Mouse (Mus musculus) layer of hippocampus, adult 2 months (tissue): ENCODE measurements around the gene Tex33. TPM values are rescaled to one million over a fixed set of nuclear protein-coding genes. Genes with fewer than 3 reads are reported as not detected.

Experiments
- DNase-seq, 2 experiments: peaks; one replicate each; pipeline ENCODE4 v3.0.0; 2022; ENCODE audit warnings: low spot score in 2 of 2
- H3K27ac ChIP-seq: fragments of 200-600 bp; 2 replicates; pipeline ENCODE4 v1.8.1; 2022
- H3K4me3 ChIP-seq: fragments of 200-600 bp; 2 replicates; pipeline ENCODE4 v1.8.1; 2022; ENCODE audit warnings: mild to moderate bottlenecking
- CTCF ChIP-seq: fragments of 200-600 bp; conservative IDR thresholded peaks from 2 replicates; pipeline ENCODE4 v1.8.1; 2022; ENCODE audit warnings: antibody characterized with exemption, mild to moderate bottlenecking, moderate library complexity
- total RNA-seq, 2 experiments: library from RNA; stranded (reverse); gene quantifications; 2 replicates each; pipeline ENCODE4 v1.2.3; 2021

Tex33 gene
- total RNA-seq, 2 experiments from 2014 or later, result not detected

- Histone ChIP-seq H3K27ac (peak overlapping the region; percentile 55), H3K4me3 (no peak overlapping the region)
- DNase-seq, result no peak
- TF ChIP-seq CTCF, result no peak
Observed at GRCm38 (mm10) chr15:78382115-78382514, 13.6 kb downstream of the Tex33 start.

GRCm38 (mm10) chr15:78380741-78381140, 15.0 kb downstream of the Tex33 start:
- H3K27ac ChIP-seq, result peak overlapping the region; percentile 84
- H3K4me3 ChIP-seq, result no peak overlapping the region
- TF ChIP-seq CTCF, result no peak
- peak; percentile 65 to 69 for DNase-seq

- no peak for TF ChIP-seq CTCF
- H3K27ac ChIP-seq, result peak overlapping the region; percentile 84
- H3K4me3 ChIP-seq, result no peak overlapping the region
- no peak for DNase-seq
Observed at GRCm38 (mm10) chr15:78380208-78380607, 15.5 kb downstream of the Tex33 start.

GRCm38 (mm10) chr15:78378556-78378955, 17.2 kb downstream of the Tex33 start:
- Histone ChIP-seq H3K4me3 (no peak overlapping the region), H3K27ac (no peak overlapping the region)
- TF ChIP-seq CTCF, result no peak
- DNase-seq, result no peak

- Histone ChIP-seq H3K27ac (no peak overlapping the region), H3K4me3 (no peak overlapping the region)
- no peak for DNase-seq
- no peak for TF ChIP-seq CTCF
Observed at GRCm38 (mm10) chr15:78377859-78378258, 17.9 kb downstream of the Tex33 start.

GRCm38 (mm10) chr15:78374204-78374603, 21.5 kb downstream of the Tex33 start:
- no peak overlapping the region for H3K27ac ChIP-seq
- TF ChIP-seq CTCF, result no peak
- no peak overlapping the region for H3K4me3 ChIP-seq
- no peak for DNase-seq

- Histone ChIP-seq H3K27ac (no peak overlapping the region), H3K4me3 (no peak overlapping the region)
- DNase-seq, result no peak
- TF ChIP-seq CTCF, result no peak
Observed at GRCm38 (mm10) chr15:78372796-78373195, 22.9 kb downstream of the Tex33 start.

GRCm38 (mm10) chr15:78369641-78370040, 26.1 kb downstream of the Tex33 start:
- Histone ChIP-seq H3K4me3 (no peak overlapping the region), H3K27ac (peak overlapping the region; percentile 54)
- TF ChIP-seq CTCF, result no peak
- peak; percentile 20 to 54 for DNase-seq

- Histone ChIP-seq H3K4me3 (no peak overlapping the region), H3K27ac (peak overlapping the region; percentile 54)
- TF ChIP-seq CTCF, result peak; percentile 97
- peak; percentile 26 to 54 for DNase-seq
Observed at GRCm38 (mm10) chr15:78368926-78369346, 26.8 kb downstream of the Tex33 start.

- Histone ChIP-seq H3K4me3 (no peak overlapping the region), H3K27ac (no peak overlapping the region)
- no peak for DNase-seq
- TF ChIP-seq CTCF, result no peak
Observed at GRCm38 (mm10) chr15:78367811-78368210, 27.9 kb downstream of the Tex33 start.

- TF ChIP-seq CTCF, result no peak
- no peak for DNase-seq
- Histone ChIP-seq H3K27ac (no peak overlapping the region), H3K4me3 (no peak overlapping the region)
Observed at GRCm38 (mm10) chr15:78366875-78367274, 28.8 kb downstream of the Tex33 start.

GRCm38 (mm10) chr15:78365916-78366315, 29.8 kb downstream of the Tex33 start:
- no peak for DNase-seq
- TF ChIP-seq CTCF, result no peak
- Histone ChIP-seq H3K27ac (no peak overlapping the region), H3K4me3 (no peak overlapping the region)

- no peak overlapping the region for H3K4me3 ChIP-seq
- no peak for TF ChIP-seq CTCF
- no peak for DNase-seq
- no peak overlapping the region for H3K27ac ChIP-seq
Observed at GRCm38 (mm10) chr15:78355548-78355947, 40.2 kb downstream of the Tex33 start.

- H3K4me3 ChIP-seq, result no peak overlapping the region
- no peak overlapping the region for H3K27ac ChIP-seq
- DNase-seq, result peak; percentile 36 to 72
- peak; percentile 86 for TF ChIP-seq CTCF
Observed at GRCm38 (mm10) chr15:78354958-78355357, 40.8 kb downstream of the Tex33 start.
